Mouse (Mus musculus) spleen, adult 2 months (tissue): ENCODE data around the gene Gm45521.
"Not testable (repeated sequence)": the region's sequence is repeated elsewhere in the genome, so short reads cannot be mapped to it uniquely, and the experiment has no call there.

Experiments
- CTCF ChIP-seq: fragments of 200-500 bp; IDR thresholded peaks from 2 replicates; pipeline ENCODE4 v1.5.1; 2011; ENCODE audit warnings: mild to moderate bottlenecking, inconsistent platforms; ENCODE audit not compliant: insufficient read depth, insufficient read length, insufficient replicate concordance; ENCODE audit errors: extremely low read depth
- POLR2A ChIP-seq: fragments of 200-500 bp; IDR thresholded peaks from 2 replicates; pipeline ENCODE4 v1.6.1; 2011; ENCODE audit warnings: low read depth, low read length, inconsistent platforms

DNA sequence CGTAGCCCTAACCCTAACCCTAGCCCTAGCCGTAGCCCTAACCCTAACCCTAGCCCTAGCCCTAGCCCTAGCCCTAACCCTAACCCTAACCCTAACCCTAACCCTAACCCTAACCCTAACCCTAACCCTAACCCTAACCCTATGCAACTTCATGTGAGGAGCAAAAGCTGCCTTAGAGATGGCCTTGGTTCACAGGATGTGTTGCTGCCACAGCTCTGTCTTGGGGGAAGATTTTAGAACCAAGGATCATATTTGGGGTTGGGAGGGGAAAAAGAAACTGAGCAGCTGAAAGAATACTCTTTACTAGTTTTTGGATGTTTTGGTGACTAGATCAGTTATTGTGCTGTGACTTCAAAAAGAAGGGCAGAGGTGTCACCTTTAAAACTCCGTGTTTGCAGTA is 49.0 kb downstream of the Gm45521 start:
- not testable (repeated sequence) for TF ChIP-seq CTCF, POLR2A
